Mouse (Mus musculus): ENCODE results near the gene Gm45837.
A peak's percentile ranks its signal among the peaks of the same experiment; 100 is the strongest.

Gene Gm45837

DNA sequence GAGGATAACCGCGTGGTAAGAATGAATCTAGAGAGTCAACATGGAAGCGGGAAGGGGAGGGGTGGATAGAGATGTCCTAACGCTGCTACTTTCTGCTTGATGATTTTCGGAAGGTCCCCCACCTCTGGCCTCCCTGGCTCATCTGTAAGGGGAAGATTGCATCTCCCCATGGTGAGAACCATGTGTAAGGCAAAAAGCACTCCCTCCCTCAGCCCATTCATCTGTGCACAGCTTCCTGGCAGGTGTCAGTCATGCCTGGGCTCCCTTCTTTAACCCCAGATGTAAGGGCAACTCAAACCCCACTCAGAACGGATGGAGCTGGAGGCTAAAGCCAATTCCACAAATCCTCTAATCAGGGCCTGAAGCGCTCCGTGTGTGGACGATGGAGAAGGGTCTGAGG lies 89.0 kb downstream of the Gm45837 start:
- DNase-seq (ENCODE audit: extremely low spot score), result no peak

DNA sequence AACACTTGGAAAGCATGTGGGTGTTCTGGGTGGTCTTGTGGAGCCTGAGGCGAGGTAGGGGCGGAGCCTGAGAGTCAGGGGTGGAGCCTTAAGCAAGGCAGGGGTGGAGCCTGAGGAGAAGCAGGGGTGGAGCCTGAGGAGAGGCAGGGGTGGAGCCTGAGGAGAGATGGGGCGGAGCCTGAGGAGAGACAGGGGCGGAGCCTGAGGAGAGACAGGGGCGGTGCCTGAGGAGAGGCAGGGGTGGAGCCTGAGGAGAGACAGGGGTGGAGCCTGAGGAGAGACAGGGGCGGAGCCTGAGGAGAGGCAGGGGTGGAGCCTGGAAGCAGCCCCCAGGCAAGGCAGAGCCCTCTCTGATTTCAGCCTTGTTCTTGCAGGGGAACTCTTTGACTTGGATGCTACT lies 90.5 kb downstream of the Gm45837 start:
- DNase-seq (ENCODE audit: extremely low spot score), result no peak

DNA sequence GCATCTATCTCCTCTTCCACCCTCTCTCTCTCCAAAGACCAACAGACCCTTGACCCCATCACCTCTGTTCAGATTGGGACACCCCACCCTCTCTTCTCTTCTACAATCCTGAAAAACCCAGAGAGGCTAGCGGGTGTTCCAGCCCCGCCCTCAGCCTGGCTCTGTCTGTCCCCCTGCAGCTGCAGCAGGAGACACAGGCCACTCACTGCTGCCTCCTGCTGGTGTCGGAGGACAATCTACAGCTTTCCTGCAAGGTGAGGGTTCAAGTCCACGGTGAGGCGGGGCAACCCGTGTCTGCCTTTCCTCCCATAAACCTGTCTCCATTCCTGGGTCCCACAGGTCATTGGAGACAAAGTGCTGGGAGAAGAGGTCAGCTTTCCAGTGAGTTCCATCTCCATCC lies 91.0 kb downstream of the Gm45837 start:
- DNase-seq (ENCODE audit: extremely low spot score), result no peak

DNA sequence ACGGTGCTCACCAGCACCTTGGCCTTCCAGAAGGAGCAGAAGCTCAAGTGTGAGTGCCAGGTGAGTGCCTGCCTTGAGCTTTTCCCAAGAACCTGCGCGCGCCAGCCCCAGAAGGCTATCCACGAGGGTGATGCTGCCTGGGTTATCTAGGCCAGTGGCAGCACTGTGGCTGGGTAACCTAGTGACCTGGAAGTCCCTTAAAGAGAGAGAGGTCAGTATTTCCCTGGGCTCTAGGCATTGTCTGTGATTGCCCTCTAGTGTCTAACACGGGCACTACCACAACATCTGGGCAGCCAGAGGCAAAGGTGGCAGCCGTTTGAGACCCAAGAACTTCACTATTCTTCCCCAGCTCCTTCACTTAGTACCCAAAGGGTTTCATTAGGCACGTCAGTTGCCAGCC lies 92.7 kb downstream of the Gm45837 start:
- peak; percentile 64 for DNase-seq (ENCODE audit: extremely low spot score)

DNA sequence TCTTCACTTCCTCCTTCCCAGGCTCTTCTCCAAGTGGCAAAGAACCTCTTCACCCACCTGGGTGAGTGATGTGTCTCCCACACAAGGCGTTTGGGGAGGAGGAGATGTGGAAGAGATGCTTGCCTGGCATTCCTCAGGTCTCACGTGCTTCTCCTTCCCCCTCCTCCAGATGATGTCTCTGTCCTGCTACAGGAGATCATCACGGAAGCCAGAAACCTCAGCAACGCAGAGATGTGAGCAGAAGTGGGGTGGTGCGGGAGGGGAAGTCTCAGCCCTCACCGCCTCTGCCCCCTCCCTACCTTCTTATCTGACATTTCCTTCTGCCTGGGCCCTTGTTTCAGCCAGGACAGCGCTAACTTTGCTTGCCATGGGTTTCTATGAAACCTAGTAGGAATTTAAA lies 93.1 kb downstream of the Gm45837 start:
- DNase-seq (ENCODE audit: extremely low spot score), result no peak

DNA sequence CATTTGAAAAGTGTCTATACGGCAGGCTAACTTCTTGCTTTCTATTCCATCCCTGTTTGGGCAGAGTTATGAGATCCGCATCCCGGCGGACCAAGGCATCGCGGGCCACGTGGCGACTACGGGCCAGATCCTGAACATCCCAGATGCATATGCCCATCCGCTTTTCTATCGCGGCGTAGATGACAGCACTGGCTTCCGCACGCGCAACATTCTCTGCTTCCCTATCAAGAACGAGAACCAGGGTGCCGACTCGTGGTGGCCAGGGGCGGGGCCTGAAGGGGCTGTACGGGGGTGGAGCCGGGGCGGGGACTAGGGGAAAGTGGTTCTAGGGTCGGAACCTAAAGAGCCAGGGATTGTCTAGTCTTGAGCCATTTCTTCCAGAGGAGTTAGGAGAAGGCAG lies 93.8 kb downstream of the Gm45837 start:
- DNase-seq (ENCODE audit: extremely low spot score), result peak; percentile 59

DNA sequence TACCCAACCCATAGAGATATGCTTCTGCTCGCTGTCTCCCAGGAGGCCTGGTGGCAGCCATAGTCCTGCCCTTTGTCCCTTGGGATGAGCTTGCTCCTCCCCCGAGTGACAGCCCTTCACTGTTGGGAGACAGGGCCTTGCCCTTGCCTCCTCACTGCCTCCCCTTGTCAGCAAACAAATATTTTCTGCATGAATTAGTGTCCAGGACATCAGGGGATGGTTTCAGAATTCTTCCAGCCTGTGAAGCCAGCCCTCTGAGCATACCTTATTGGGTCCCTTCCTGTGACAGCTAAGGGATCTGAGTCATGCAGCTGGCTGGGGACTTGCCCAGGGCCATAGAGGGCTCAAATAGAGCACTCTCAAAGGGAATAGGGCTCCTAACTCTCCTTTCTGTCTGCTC lies 98.5 kb downstream of the Gm45837 start:
- no peak for DNase-seq (ENCODE audit: extremely low spot score)

DNA sequence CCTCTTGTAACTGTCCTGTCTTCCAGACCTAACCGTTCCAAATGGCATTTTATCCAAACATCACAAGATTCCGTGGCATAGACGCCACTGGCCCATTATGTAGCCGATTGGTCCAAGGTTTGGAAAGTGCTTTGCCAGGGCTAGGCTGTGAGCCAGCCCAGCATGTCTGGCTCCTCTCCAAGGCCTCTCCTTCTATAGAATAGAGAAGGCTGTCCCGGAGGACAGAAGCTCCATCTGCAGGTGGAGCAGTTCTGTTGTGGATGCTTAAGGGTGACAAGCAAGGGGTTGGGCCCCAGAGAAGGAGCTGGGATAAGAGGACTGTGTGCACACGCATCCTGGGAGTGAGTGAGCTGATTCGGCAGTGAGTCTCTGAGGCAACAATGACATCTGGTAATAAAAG lies 103.0 kb downstream of the Gm45837 start:
- DNase-seq (ENCODE audit: extremely low spot score), result no peak

DNA sequence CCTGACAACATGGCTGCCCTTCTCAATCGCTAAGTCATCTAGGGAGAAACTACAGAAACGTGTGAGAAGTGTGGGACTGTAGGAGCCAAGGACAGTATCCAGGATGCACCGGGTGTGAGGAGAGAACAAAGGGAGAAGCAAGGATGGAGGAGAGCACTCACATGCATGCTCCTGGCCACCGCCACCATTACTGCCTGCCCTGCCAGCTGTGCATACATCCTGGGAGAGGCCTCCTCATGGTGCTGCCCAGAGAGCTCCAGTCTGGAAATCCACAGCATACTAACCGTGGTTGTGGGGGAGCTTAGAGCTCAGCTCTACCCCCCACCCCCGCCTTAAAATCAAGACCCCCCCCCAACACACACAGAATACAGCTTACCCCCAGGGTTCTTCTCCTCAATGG lies 104.1 kb downstream of the Gm45837 start:
- no peak for DNase-seq (ENCODE audit: extremely low spot score)

DNA sequence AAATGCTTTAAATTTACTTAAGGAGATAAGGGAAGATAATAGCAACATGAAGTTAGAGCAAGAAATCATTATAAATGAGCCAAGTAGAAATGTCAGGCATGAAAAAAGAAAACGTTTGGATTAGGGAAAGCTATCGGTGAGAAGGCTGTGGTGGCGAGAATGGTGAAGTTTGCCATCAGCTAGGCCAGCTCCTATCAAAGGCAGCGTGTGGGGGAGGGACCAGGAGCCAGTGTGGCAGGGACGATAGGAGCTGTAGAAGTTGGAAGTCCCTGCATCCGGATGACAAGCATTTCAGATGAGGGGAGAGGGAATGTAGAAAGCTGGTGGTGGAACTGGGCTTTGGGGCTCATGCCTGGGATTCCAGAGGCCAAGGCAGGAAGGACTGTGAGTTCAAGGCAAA lies 104.6 kb downstream of the Gm45837 start:
- no peak for DNase-seq (ENCODE audit: extremely low spot score)

DNA sequence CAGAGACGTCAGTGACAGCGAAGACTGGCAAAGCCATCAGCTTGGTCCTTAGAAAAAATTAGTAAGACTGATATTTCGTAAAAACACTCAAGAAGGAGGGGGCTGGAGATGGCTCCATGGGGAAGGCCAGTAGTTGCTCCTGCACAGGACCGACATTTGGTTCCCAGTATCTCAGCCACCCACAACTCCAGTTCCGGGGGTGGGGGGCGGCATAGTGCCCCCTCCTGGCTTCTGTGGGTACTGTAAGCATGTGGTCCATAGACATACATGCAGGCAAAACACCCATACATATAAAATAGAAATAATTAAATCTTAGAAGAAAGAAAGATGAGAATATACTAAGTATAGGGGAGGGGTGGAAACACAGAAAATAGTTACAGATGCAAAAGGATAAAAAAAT lies 105.8 kb downstream of the Gm45837 start:
- DNase-seq (ENCODE audit: extremely low spot score), result no peak

DNA sequence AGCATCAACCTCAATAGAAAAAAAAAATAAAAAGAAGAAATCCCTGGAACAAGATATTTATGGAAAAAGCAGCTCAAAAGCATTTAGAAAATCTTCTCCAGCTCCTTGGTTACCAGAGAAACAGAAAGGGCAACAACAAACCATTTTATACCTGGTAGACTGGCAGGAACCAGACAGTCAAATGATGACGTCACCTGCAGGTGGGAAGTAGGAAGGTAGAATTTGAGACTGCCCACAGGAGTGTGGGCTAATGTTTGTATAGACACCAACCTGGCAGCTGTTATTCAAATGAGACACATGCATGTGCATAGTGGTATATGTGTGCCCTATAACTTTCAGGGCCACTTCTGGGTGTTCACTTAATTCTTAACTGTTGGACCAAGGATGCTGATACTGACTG lies 111.0 kb downstream of the Gm45837 start:
- no peak for DNase-seq (ENCODE audit: extremely low spot score)

DNA sequence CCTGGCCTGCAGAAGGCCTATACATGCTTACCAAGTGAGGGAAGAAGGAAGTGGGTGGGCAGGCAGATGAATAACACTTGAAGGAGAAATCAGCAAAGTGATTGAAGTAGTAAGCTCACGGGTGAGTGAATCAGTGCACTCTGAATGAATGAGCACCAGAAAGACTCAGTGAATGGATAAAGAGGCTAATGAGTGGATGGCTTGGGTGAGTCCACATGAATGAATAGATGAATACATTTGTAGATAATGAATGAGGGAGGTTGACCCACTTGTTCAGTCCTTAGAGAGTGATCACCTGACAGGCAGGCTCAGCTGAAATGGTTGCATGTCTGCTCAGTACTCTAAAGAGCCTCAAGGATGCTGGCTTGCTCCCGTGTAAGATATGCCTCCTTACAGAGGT lies 112.5 kb downstream of the Gm45837 start:
- no peak for DNase-seq (ENCODE audit: extremely low spot score)

DNA sequence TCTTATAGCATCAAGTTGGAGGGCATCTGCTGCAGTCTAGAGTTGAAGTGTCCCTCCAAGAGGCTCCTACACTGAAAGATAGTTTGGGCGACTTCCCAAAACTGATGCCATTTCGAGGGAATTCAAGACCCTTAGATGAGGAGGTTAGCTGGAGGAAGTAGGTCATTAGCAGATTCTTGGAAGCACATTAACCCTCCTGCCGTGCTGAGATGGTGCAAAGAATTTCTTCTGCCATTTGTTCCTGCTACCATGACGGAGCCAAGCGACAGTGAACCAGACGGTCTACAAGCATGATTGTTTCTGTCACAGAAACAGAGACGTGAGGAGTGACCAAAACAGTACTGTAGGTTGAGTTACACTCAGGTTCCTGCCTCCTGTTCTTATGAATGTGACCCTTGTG lies 115.8 kb downstream of the Gm45837 start:
- no peak for DNase-seq (ENCODE audit: extremely low spot score)

DNA sequence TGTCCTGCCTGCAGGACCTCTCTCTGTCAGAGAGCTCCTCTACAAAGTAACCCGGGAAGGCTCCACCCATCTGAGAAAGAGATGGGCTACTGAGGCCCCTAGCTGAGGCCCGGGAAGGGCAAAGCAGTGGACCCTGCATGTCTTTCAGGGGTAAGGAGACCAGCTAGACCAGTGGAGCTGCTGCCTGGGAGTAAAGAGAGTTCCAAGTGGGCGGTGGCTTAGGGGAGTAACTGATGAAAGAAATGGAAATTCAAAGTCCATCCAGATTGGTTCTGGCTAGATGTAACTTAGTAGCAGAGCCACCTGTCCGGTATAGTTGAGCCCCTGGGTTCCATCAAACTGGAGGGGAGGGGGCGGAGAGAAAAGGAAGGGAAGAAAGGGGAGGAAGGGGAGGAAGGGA lies 123.7 kb downstream of the Gm45837 start:
- DNase-seq (ENCODE audit: extremely low spot score), result no peak

DNA sequence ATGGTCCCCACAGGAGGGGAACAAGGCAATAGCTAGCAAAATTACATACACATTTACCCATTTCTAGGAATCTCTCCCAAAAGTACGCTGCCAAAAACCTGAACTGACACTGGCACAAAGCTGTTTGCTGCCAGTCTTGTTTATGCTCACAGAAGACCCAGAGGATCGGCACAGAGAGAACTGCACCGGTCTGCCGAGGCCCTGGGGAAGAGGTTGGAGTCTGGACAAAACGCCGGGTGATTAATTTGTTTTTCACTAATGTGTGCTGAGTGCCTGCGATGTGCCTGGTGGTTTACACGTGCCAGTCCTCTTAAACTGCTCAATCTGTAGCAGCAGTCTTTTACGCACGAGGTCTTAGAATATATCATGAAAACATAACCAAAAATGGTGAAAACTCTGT lies 124.4 kb downstream of the Gm45837 start:
- DNase-seq (ENCODE audit: extremely low spot score), result no peak

DNA sequence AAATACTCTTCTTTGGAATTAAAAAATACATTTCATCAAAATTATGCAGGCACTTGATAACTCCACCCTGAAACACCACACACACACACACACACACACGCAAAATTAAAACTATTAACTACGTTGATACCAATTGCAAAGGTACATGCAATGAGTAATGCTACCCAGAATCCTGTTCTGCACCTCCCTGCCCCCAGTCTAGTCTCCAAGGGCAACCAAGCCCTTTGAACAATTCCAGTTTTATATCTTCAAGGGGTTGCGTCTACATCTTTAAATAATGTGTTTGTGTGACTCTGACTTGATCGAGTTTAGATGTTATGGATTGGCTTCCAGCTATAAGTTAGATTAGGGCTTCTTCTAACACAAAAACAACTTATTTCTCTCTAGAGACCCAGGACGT lies 124.8 kb downstream of the Gm45837 start:
- no peak for DNase-seq (ENCODE audit: extremely low spot score)

DNA sequence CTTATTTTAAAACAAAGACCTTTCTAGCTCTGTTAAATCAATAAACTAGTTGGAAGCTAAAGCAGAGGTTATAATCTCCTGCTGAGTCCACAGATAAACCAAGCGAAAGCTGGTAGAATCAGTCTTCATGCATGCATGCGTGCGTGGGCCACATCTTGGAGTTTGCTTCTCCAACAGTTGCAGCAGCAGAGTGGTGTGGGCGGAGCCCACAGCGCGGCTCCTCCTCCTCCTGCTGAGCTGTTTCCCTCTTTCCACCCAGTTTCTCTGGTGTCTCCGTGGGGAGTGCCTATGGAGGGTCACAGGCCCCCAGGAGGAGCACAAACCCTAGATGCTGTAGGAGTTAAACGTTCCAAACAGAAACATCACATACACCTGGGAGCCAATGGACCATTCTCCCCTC lies 126.9 kb downstream of the Gm45837 start:
- DNase-seq (ENCODE audit: extremely low spot score), result no peak

DNA sequence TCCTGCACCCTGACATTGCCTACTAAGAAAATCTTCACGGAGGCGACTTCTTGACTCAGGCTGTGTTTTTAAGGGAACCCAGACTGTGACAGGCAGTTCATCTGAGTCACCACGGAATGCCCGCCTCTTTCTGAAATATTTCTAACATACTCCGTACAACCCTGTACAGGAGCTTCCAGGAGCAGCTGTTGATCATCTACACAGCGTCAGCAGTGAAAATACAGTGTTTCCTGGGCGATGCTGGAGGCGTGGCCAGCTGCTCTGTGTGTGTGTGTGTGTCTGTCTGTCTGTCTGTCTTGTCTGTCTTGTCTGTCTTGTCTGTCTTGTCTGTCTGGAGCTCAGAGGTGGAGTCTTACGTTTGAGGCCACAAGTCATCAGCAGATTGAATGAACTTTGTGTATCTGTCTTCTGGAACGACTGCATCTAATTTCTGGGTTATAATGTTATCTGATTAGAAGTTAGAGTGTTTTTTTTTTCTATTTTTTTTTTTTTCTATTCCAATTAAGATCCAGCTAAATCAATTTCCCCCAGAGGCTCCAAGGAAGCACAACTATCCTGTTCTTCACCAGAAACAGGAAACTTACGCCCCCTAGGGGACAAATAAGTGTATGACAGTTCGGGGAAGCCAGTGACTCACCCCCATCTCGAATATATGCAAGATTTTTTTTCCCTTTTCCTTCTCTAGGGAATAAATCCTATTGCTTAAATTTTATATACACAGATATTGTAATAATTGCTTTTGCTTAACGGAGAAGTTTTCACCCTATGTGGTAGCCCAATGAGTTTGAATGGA lies 127.7 kb downstream of the Gm45837 start:
- DNase-seq (ENCODE audit: extremely low spot score), result peak; percentile 22

DNA sequence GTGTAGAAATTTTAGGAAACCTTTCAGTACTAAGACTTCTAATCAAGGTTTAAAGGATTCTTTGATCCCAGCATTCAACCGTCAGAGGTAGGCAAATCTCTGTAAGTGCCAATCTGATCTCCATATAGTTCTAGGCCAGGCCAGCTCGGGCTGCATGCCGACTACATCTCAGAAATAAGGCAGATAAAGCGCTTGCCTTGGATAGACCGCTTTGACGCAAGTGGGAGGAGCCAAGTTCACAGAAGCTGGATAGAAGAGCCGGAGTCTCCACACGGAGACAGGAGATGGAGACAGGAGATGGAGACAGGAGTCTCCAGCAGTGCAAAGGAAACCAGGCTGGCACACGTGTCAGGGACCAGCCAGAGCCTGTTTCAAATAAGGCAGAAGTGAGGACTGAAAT lies 129.1 kb downstream of the Gm45837 start:
- DNase-seq (ENCODE audit: extremely low spot score), result no peak

DNA sequence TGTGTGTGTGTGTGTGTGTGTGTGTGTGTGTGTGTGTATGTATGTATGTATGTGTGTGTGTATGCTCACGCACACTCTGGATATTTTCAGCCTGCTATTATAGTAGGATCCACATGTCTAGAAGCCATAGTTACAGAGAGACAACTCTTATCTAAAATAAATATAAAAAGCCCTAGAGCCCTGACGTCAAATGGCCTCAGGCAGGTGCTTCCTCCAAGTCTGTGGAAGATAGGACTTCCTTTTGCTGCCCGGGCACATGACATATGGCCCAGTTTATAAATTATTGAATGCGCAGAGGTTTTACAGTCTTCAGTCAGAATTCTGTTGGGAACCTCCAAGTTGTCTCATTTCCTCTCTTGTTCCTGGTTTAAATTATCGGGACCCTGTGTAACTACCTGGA lies 130.0 kb downstream of the Gm45837 start:
- DNase-seq (ENCODE audit: extremely low spot score), result no peak

DNA sequence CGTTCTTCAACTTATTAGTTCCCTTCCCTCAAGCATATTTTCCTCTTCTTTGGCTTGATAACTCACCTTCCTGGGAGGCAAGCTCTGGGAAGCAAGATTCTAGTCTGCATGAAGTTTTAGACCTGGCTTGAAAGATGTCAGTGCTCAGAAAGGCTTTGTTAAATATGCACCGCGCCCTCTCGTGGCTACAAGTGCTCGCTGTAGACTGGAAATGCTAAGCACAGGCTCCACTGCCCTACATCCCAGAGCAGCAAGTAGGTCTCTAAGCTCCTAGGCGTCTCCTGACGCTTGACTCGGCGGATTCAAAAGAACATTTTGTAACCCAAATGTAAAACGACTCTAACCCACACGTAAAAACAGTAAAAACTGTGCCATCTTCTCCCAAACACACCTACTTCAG lies 130.4 kb downstream of the Gm45837 start:
- DNase-seq (ENCODE audit: extremely low spot score), result peak; percentile 61

DNA sequence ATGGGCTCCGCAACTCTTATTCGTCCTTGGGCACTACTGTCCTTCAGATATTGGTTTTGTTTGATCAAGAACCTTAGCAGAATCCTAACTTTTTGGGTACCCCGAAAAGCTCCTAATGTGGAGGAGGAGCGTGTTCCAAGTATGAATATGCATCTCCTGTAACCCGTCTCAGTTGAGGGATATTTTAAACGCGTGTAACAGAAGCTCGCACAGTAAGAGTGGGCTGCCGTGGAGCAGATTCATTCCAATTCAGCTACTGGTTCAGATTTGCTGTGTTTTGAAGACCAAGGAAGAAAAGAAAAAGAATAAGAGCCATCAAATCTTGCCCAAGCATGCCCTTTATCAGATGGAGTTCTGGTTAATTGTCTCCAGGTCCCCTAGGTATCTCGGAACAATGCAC lies 131.0 kb downstream of the Gm45837 start:
- no peak for DNase-seq (ENCODE audit: extremely low spot score)

DNA sequence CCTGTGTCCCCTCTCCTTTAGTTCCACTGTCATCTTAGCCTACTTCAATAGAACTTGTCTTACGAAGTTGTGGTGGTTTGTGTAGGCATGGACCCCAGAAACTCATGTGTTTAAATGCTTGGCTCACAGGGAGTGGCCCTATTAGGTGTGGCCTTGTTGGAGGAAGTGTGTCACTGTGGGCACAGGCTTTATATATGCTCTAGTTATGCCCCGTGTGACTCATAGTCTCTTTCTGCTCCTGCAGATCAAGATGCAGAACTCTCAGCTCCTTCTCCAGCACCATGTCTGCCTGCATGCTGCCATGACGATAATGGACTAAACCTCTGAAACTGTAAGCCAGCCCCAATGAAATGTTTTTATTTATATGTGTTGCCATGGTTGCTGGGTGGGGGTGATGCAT lies 137.0 kb downstream of the Gm45837 start:
- DNase-seq (ENCODE audit: extremely low spot score), result no peak
